Mouse (Mus musculus) layer of hippocampus, postnatal 25 days (tissue): ENCODE data around the gene Actrt2. TPM values are rescaled to one million over a fixed set of nuclear protein-coding genes. Genes with fewer than 3 reads are reported as not detected.

Source experiments
- total RNA-seq, 2 experiments: library from RNA; stranded (reverse); gene quantifications; 2 replicates each; pipeline ENCODE4 v1.2.3; 2021

Gene Actrt2
- total RNA-seq, 2 experiments from 2014 or later = not detected

Other genes starting within 250 kb of the Actrt2 start
- 10 to 100 TPM; 10.1 to 10.3 TPM for gene Prdm16, start 31.0 kb downstream of the Actrt2 start, total RNA-seq
- gene Ttc34, start 169.6 kb upstream of the Actrt2 start, total RNA-seq = 1 to 10 TPM; 3.3 to 3.4 TPM
- gene Mmel1, start 201.7 kb upstream of the Actrt2 start, total RNA-seq = 1 to 10 TPM in 1 of 2 experiments, under 1 TPM in 1; 0.32 to 1.0 TPM
- gene Fam213b, start 231.3 kb upstream of the Actrt2 start, total RNA-seq = 10 to 100 TPM; 40.9 to 51.7 TPM